Mouse (Mus musculus) forelimb bud, embryonic 11.5 days (tissue): ENCODE data around the gene Xpo6.

Experiments
- DNase-seq: peaks from one replicate; pipeline ENCODE4 v3.0.0-alpha.2; 2012; ENCODE audit warnings: low read depth, low spot score

Xpo6 gene

DNA sequence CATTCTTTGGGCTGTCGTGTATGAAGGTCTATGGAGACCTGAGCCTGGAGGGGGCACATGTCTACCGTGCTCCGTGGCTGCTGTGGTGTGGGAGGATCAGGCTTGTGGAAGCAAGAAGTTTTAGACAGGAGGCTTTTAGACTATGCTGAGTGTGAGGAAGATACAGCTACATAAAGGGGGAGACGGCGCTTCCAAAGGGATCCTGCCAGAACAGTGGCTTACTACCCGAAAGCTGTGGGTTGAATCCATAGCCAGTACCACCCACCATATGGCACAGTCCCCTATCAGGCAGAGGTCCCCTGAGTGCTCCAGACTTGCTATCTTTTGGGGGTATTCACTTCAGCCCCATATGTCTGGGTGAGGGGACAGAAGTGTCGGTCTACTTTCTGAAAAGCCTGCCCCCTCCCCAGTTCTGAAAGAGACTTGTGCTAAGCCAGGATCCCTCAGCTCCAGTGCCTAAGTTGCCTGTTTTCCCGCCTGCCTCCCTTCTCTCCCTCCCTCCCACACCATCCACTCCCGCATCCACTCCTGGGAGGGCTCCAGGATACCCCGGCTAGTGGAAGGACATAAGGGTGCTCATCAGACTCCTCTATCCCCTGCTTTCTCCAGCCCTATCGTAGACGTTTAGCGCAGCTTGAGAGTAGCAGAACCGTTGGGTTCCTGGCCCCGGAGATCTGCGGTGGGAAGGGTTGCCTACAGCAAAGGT lies 119.2 kb downstream of the Xpo6 start:
- DNase-seq: no peak

DNA sequence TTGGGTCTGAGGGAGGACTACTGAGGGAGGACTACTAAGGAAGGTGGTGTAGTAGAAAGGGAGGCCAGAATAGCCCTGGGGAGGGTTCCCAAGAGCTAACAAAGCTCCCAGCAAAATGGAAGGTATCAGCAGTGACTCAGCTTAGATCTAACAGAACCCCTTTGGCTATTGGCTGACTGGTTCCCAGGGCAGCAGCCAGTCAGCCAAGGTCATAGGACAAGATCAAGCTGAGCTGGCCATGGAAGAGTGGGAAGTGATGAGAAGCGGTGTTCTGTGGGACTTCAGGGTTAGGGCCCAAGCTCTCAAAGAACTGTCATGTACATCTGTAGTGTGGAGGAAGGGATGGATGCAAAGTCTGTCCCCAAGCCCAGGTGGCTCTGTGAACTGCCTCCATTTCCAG lies 123.4 kb downstream of the Xpo6 start:
- no peak for DNase-seq

DNA sequence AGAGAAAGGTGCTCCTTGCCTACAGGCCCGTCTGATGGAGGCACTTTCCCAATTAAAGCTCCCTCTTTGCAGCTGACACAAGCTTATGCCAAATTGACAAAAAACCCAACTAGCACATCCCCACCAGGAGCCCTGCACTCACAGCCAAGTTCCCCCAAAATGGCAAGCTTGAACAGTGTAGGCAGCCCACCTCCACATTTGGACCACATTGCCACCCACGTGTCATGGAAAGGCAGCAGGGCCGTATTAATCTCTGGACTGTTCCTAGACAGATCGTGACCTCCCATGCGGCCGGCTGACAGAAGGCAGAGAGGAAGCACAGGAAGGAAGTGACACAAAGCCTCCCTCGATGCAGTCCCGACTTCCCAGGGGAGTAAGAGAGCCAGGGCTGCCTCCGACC lies 125.2 kb downstream of the Xpo6 start:
- DNase-seq: no peak

DNA sequence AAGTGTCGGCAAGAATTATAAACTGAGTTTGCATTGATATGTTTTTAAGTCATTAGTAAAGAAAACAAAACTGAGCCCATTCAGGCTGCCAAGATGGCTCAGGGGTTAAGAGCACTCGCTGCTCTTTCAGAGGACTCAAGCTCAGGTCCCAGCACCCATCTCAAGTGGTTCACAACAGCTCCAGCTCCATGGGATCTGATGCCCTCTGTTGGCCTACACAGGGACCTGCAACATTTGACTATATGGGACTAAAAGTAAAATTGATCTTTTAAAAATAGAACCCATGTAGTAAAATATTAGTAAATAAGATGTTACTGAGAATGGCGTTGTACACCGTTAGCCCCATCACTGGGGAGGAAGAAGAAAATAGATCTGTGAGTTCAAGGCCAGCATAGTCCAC lies 130.0 kb downstream of the Xpo6 start:
- DNase-seq: no peak

DNA sequence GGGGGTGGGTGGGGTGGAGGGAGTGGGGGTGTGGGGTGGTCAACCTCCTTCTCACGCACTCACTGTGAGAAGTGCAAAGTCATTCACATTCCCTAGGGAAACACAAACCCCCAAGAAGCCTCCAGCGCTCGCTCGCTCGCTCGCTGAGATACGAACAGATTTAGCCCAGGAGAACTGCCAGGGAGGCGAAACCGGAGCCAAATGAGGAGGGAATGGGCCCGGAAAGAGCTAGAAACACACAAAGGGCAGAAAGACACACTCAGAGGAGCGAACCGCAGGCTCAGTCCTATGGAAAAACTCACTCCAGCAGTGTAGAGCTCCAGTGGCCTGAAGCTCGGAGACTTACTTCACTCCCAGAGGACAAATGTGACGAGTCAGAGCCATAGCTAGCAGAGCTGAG lies 133.5 kb downstream of the Xpo6 start:
- DNase-seq: no peak

DNA sequence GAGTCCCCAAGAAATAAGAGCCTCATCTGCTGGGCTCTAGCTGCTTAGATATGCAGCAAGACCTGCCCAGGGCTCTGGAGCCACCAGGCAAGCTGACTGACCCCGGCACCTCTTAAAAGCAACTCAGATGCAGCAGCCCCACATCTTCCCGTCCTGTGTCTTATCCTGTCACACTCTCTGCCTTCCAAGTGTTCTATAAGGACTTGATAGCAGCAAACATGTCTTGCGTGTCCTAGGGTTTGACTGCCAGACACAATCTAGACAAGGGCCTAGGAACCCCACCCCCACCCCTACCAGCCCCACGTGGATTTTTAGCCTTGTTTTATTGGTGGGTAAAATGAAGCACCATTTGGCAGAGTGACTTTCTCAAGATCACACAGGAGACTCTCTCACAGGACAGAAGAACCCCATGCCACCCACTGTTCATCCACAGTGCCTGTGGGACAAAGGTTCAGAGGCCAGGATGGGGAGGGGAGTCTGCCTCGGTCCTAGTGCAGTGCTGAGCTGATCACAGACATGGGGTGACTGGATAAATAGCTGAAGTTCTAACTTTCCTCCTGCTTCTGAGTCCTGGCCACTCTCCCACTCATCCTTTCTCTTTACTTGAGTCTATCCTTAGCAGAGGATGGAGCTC lies 134.9 kb downstream of the Xpo6 start:
- DNase-seq: no peak

DNA sequence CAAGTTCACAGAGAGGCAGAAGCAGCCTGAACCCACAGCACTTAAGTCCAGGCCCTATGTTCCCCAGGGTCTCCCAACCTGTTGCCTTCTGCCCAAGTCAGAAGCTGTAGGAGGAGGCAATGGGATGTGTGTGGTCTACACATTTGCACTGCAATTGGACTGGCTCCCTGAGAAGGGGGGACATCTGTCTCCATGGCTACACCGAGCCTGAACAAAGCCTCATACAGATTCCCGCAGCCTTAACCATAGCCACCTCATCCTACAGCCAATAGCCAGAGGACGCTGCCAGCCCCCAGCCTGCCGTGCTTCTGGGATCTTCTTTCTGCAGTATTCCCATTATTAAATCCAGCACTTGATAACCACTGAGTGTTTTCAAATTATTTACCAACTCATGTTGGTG lies 138.1 kb downstream of the Xpo6 start:
- DNase-seq: no peak

DNA sequence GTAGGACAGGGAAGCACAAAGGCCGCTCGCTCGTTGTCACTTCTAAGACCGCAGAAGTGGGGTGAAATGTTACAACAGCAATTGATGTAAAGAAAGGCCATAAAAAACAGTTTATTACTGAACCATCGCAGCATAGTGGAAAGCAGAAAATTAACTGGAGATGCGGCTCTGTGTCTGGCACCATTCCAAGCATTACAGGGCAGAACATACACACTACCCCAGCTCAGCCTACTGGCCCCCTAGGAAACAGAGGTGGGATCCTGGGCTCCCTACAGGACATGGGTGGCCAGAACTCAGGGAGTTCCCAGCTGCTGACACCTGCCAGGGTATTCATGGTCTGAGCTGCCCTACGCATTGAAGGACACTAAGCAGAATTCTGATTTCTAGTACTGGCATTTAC lies 141.4 kb downstream of the Xpo6 start:
- no peak for DNase-seq

DNA sequence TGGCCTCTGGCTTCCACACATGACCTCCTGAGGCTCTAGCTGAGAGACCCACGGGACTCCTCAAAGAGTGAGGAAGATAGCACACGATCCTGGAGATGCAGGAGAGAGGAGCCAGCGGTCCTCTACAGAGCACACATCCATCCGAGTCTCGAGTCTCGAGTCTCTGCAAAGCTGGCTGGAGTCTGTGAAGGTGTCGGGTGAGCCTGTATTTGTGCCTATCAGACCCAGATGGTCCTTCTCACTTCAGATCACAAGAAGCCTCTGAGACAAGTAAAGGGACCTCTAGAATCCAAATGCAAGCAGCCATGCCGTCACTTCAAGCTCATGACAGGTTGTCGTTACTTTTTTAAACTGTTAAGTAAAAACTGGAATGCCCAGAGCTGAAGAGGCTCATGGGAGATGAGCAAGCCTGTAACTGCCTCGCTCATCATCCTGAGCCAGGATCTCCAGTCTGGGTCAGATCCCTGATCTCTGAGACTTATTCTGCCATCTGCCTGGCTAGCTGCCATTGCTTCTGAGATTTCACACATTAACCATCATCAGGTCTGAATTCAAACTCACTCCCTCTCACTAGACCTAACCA lies 142.9 kb downstream of the Xpo6 start:
- no peak for DNase-seq

DNA sequence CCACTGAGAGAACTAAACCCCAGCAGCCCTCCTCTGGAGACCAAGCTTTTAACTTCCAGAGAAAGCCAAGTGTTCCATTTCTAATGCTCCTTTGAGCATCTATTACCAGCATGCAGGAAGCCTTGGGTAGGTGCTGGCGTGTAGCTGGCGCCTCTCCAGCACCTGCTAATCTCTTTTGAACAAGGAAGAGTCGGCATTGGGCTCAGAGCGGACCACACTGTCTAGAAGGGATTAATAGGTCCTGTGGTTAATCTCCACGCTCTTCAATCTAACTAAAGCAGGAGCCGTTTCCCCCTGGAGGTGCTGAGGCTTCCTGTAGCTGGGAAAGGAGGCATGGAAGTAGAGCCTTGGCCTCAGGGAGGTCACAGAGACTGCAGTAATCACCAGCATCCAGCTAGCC lies 145.7 kb downstream of the Xpo6 start:
- no peak for DNase-seq

DNA sequence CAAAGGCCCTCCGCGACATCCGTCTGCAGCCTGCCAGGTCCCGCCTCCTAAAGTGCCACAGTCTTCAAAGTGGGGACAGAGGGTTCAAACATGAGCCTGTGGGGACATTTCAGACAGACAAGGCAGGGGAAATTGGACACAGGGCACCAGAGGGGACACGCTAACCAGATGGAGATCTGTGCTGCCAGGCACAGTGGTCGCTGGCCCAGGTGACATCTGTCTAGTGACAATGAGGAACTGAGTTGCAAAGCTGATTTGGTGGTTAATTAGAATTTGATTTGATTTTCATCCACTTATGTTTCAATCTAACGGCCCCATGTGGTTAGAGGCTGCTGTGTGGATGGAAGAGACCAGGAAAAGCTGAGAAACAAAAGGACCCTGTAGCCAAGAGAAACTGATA lies 146.7 kb downstream of the Xpo6 start:
- DNase-seq: no peak

DNA sequence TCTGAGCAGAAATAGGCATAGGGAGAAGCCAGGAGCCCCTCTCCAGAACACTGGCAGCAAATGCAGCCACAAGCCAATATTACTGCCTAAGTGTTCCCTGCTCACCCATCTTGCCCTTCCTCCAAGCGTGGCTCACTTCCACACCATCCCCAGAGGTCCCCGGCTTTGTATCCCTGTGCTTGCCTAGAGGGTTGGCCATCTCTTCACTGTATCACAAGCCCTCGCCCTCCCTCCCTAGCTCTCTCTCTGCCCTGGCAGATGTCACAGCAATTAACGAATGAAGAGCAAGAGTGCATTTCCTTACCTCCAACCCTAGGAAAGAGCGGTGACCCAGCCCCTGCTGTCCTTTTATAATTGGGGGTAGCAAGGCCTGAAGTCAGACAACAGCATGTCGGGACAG lies 148.4 kb downstream of the Xpo6 start:
- DNase-seq: no peak
